Mouse (Mus musculus): ENCODE measurements at regions not wholly inside any gene's neighbourhood (a gene's known extent, or its start where the extent isn't known, plus 50 kb on each side); places are given as distances from the start of the nearest gene placed in this dataset.

- DNase-seq: no peak
Observed at GRCm38 (mm10) chr3:16941146-16941545, 934.9 kb upstream of the Gm5150 start.

- no peak for DNase-seq
Observed at GRCm38 (mm10) chr3:16939533-16939932, 933.3 kb upstream of the Gm5150 start.

GRCm38 (mm10) chr3:16939127-16939526, 932.9 kb upstream of the Gm5150 start:
- DNase-seq: no peak

- DNase-seq: no peak
Observed at GRCm38 (mm10) chr3:16938491-16939001, 932.3 kb upstream of the Gm5150 start.

- DNase-seq: no peak
Observed at GRCm38 (mm10) chr3:16930299-16930698, 924.1 kb upstream of the Gm5150 start.

GRCm38 (mm10) chr3:16929846-16930245, 923.6 kb upstream of the Gm5150 start:
- no peak for DNase-seq

GRCm38 (mm10) chr3:16924018-16924417, 917.8 kb upstream of the Gm5150 start:
- no peak for DNase-seq

GRCm38 (mm10) chr3:16923234-16923914, 917.1 kb upstream of the Gm5150 start:
- DNase-seq: no peak

- no peak for DNase-seq
Observed at GRCm38 (mm10) chr3:16921330-16921729, 915.1 kb upstream of the Gm5150 start.

GRCm38 (mm10) chr3:16918374-16918773, 912.1 kb upstream of the Gm5150 start:
- no peak for DNase-seq

- no peak for DNase-seq
Observed at GRCm38 (mm10) chr3:16916072-16916403, 909.8 kb upstream of the Gm5150 start.

GRCm38 (mm10) chr3:16915389-16916071, 909.3 kb upstream of the Gm5150 start:
- DNase-seq: no peak

- DNase-seq: no peak
Observed at GRCm38 (mm10) chr3:16888132-16888531, 881.9 kb upstream of the Gm5150 start.

GRCm38 (mm10) chr3:16872337-16873117, 866.3 kb upstream of the Gm5150 start:
- DNase-seq: no peak

- no peak for DNase-seq
Observed at GRCm38 (mm10) chr3:16860034-16860433, 853.8 kb upstream of the Gm5150 start.

GRCm38 (mm10) chr3:16858931-16859330, 852.7 kb upstream of the Gm5150 start:
- DNase-seq: no peak

GRCm38 (mm10) chr3:16855251-16855650, 849.0 kb upstream of the Gm5150 start:
- DNase-seq: no peak

GRCm38 (mm10) chr3:16853992-16854391, 847.8 kb upstream of the Gm5150 start:
- no peak for DNase-seq

- DNase-seq: no peak
Observed at GRCm38 (mm10) chr3:16846785-16847520, 840.7 kb upstream of the Gm5150 start.

GRCm38 (mm10) chr3:16820536-16820935, 814.3 kb upstream of the Gm5150 start:
- no peak for DNase-seq

GRCm38 (mm10) chr3:16819218-16820122, 813.2 kb upstream of the Gm5150 start:
- no peak for DNase-seq

GRCm38 (mm10) chr3:16816814-16817213, 810.6 kb upstream of the Gm5150 start:
- peak; percentile 6 for DNase-seq
